Mouse (Mus musculus) G1E (cell line): ENCODE measurements around the gene Zkscan1. TPM values are rescaled to one million over a fixed set of nuclear protein-coding genes. Genes with fewer than 3 reads are reported as not detected.

Experiments
- ATAC-seq: 2 replicates; pipeline ENCODE4 v1.8.0; 2016; ENCODE audit warnings: mild to moderate bottlenecking; ENCODE audit not compliant: insufficient number of reproducible peaks, poor library complexity, low FRiP score, severe bottlenecking; ENCODE audit errors: extremely low read depth
- DNase-seq: peaks from one replicate; pipeline ENCODE4 v3.0.0; 2012; ENCODE audit warnings: low spot score
- H3K27me3 ChIP-seq: 2 replicates; pipeline ENCODE4 v1.6.1; 2012; ENCODE audit warnings: mild to moderate bottlenecking, low read length, inconsistent platforms; ENCODE audit not compliant: insufficient read depth
- H3K36me3 ChIP-seq: replicated peaks from 2 replicates; pipeline ENCODE3; 2012; ENCODE audit warnings: mild to moderate bottlenecking, inconsistent platforms
- H3K4me1 ChIP-seq: 2 replicates; pipeline ENCODE4 v1.6.1; 2012; ENCODE audit warnings: low read depth, low read length, inconsistent platforms, mixed read lengths; ENCODE audit not compliant: insufficient read depth
- H3K4me3 ChIP-seq: 2 replicates; pipeline ENCODE4 v1.5.1; 2012; ENCODE audit warnings: low read depth, mild to moderate bottlenecking, inconsistent platforms, low read length, moderate library complexity, mixed read lengths
- H3K9me3 ChIP-seq: replicated peaks from 2 replicates; pipeline ENCODE4 v1.6.1; 2012; ENCODE audit warnings: inconsistent platforms
- CTCF ChIP-seq: IDR thresholded peaks from 2 replicates; pipeline ENCODE4 v1.5.1; 2012; ENCODE audit warnings: low read depth, low read length, inconsistent platforms, mixed read lengths
- GATA1 ChIP-seq: IDR thresholded peaks from 2 replicates; pipeline ENCODE4 v1.6.1; 2012; ENCODE audit warnings: borderline replicate concordance, low read length, inconsistent platforms, mixed read lengths
- GATA2 ChIP-seq: IDR thresholded peaks from 2 replicates; pipeline ENCODE4 v1.6.1; 2012; ENCODE audit warnings: low read depth, low read length, inconsistent platforms, borderline replicate concordance
- POLR2AphosphoS5 ChIP-seq: IDR thresholded peaks from 2 replicates; pipeline ENCODE4 v1.6.1; 2012; ENCODE audit warnings: low read depth, low read length, inconsistent platforms; ENCODE audit not compliant: insufficient replicate concordance
- TAL1 ChIP-seq: conservative IDR thresholded peaks from 2 replicates; pipeline ENCODE4 v1.6.1; 2012; ENCODE audit warnings: low read depth, low read length, inconsistent platforms, mixed read lengths
- polyA plus RNA-seq: library from polyadenylated mRNA; stranded (reverse); fragments of >175 nt; gene quantifications from 2 replicates; pipeline ENCODE4 v1.2.3, GENCODE M21; 2012
- total RNA-seq, 2 experiments: library from RNA; stranded (forward) in 1 of 2; stranded (reverse) in 1 of 2; fragments of 200-1000 nt in 1 of 2; fragments of >200 nt in 1 of 2; fragmentation: Nextera tagmentation in 1 of 2; gene quantifications; 2 replicates each; pipeline ENCODE4 v1.2.3; 2014 to 2017

The Zkscan1 gene
- total and polyA plus RNA-seq, 3 experiments = 2.4 to 57.8 (median 26.7) TPM

DNA sequence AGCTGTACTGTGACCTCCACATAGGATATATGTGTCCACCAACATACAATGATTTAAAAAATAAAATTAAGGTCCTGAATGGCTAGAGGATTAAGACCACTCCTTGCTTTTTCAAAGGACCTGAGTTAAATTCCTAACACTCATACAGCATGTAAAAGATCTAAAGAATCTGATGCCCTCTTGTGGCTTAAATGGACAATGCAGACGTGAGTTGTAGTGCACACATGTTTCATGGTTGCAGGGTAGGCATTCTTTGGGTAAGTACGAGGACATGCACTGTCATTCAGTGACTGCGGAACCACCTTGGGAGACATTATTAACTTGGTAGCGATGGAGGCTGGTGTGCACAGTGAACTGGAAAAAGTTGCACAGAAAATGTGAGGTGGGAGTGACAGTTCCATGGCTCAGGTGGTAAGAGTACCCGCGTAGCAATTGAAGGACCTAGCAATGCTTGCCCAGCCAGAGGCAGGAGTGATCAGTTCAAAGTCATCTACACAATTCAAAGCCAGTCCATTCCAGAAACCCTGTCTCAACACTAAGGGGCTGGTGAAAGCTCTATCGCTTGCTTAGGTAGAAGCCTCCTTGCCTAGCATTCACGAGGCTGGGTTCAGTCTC, 53.2 kb downstream of the Zkscan1 start:
- no peaks in the 10 kb centered on the region for H3K9me3 ChIP-seq
- DNase-seq = no peak

DNA sequence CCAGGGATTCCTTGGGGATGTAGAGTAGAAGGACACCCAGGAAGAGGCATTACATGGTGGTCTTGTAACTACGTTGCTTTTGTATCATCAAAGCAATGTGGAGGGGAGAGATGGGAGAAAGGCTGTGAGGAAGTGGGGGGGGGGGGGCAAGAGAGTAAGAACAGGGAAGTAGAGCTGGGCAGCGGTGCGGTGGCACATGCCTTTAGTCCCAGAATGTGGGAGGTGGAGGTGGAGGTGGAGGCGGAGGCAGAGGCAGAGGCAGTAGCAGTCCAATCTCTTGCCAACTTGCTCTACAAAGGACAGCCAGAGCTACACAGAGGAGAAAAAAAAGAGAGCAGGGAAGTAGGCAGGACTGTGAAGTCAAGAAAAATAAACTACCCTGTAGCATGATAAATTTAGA, 53.7 kb downstream of the Zkscan1 start:
- Histone ChIP-seq H3K9me3 (0 out of 2 replicates have a peak, but pooled peaks cover 3% of the 10 kb centered on the region), H3K27me3 (no peaks in the 10 kb centered on the region), H3K36me3 (peaks cover 22% of the 10 kb centered on the region), H3K4me3 (no peak overlapping the region), H3K4me1 (peaks cover 10% of the 10 kb centered on the region; the same call in 1 of the 2 replicates)
- no peak for ATAC-seq
- TF ChIP-seq TAL1 = no peak
- TF ChIP-seq POLR2AphosphoS5 = no peak
- TF ChIP-seq GATA1 = no peak
- no peak for TF ChIP-seq CTCF
- TF ChIP-seq GATA2 = no peak
- no peak for DNase-seq

More for the DNA sequence above, 53.2 kb downstream of the Zkscan1 start:
- H3K4me3 ChIP-seq = no peak overlapping the region
- TF ChIP-seq POLR2AphosphoS5 = no peak
- TF ChIP-seq CTCF = peak; percentile 40; the same call in 1 of the 2 replicates
- ATAC-seq = no peak; the same call in 1 of the 2 replicates
- peaks cover 25% of the 10 kb centered on the region for H3K36me3 ChIP-seq
- H3K27me3 ChIP-seq = no peaks in the 10 kb centered on the region
- H3K4me1 ChIP-seq = peaks cover 10% of the 10 kb centered on the region; the same call in 1 of the 2 replicates

DNA sequence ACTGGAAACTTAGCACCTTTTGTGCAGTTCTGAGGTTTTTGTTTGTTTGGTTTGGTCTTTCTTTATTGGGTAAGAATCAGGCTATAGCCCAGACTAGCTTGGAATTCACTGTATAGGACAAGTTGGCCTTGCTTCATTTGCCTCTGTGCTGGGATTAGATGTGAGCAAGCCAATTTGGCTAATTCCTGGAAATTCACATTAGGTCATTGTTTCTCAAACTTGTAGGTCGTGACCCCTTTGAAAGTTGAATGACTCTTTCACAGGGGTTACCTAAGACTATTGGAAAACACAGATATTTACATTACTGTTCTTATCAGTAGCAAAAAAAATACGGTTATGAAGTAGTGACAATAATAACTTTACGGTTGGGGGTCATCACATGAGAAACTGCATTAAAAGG, 69.5 kb downstream of the Zkscan1 start:
- H3K27me3 ChIP-seq = no peaks in the 10 kb centered on the region
- ATAC-seq = no peak
- TF ChIP-seq CTCF = no peak
- no peak for TF ChIP-seq POLR2AphosphoS5
- no peak for TF ChIP-seq GATA2
- TF ChIP-seq GATA1 = no peak
- TF ChIP-seq TAL1 = no peak
- no peak for DNase-seq
- H3K4me1 ChIP-seq = peaks cover 17% of the 10 kb centered on the region
- H3K4me3 ChIP-seq = peak overlapping the region; percentile 84; the same call in 1 of the 2 replicates
- H3K36me3 ChIP-seq = peaks cover 38% of the 10 kb centered on the region
- no peaks in the 10 kb centered on the region for H3K9me3 ChIP-seq

DNA sequence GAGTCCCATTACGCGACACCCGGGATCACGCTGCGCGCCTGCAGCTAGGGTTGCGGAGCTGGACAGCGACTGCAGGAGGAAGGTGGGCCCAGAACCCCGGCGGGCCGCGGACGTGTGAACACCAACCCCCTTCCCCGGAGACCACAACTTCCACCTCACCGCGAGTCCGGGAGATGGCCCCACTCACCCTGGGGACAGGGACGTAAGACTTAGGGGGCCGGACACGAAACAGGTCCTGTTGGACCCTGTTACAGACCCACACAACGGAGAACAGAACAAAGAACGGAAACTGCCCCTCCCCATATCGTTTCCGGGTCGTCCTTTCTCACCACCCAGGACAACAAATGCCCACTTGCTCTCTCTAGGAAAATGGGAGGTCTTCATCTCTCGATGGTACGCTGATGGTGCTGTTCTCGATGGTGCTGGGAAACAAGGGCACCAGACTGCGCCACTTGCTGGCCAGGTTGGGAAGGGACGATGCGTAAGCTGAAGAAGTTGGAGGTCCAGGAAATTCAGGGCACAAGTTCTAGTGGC, 70.6 kb downstream of the Zkscan1 start, which contains the start of gene Zfp113:
Zfp113 (minus strand) TSS at position 302 of the 534 bp plus-strand sequence.
- TF ChIP-seq GATA1 (no peak), TAL1 (no peak), GATA2 (no peak), POLR2AphosphoS5 (no peak), CTCF (peak; percentile 67)
- Histone ChIP-seq H3K4me1 (peaks cover 22% of the 10 kb centered on the region), H3K9me3 (no peaks in the 10 kb centered on the region), H3K27me3 (no peaks in the 10 kb centered on the region), H3K4me3 (peak within 1 kb of the TSS; percentile 84), H3K36me3 (peaks cover 33% of the 10 kb centered on the region)
- DNase-seq (peak; percentile 89), ATAC-seq (peak; percentile 95)

Other genes starting within 250 kb of the Zkscan1 start
Only the 20 nearest of the 24 such genes appear.
- not detected in 2 replicates for gene Cyp3a13, start 163.5 kb upstream of the Zkscan1 start, total RNA-seq (2014; fragmentation: Nextera tagmentation)
- gene Cyp3a13, start 163.5 kb upstream of the Zkscan1 start, total RNA-seq (2017) = 0.16 TPM in 1 of 2 replicates, not detected in the other
- not detected in 2 replicates for gene Cyp3a13, start 163.5 kb upstream of the Zkscan1 start, polyA plus RNA-seq
- not detected in 2 replicates for gene Gjc3, start 122.0 kb upstream of the Zkscan1 start, total RNA-seq (2014; fragmentation: Nextera tagmentation)
- under 0.01 and 0.11 TPM in 2 replicates for gene Gjc3, start 122.0 kb upstream of the Zkscan1 start, total RNA-seq (2017)
- gene Gjc3, start 122.0 kb upstream of the Zkscan1 start, polyA plus RNA-seq = not detected in 2 replicates
- gene Azgp1, start 103.6 kb upstream of the Zkscan1 start, total RNA-seq (2014; fragmentation: Nextera tagmentation) = not detected in 2 replicates
- not detected in 2 replicates for gene Azgp1, start 103.6 kb upstream of the Zkscan1 start, total RNA-seq (2017)
- gene Azgp1, start 103.6 kb upstream of the Zkscan1 start, polyA plus RNA-seq = not detected in 2 replicates
- not detected in 2 replicates for gene Smok3a, start 63.8 kb upstream of the Zkscan1 start, total RNA-seq (2014; fragmentation: Nextera tagmentation)
- 0.22 TPM in 1 of 2 replicates, not detected in the other for gene Smok3a, start 63.8 kb upstream of the Zkscan1 start, total RNA-seq (2017)
- not detected in 2 replicates for gene Smok3a, start 63.8 kb upstream of the Zkscan1 start, polyA plus RNA-seq
- gene Smok3b, start 63.7 kb upstream of the Zkscan1 start, total RNA-seq (2014; fragmentation: Nextera tagmentation) = not detected in 2 replicates
- not detected in 2 replicates for gene Smok3b, start 63.7 kb upstream of the Zkscan1 start, total RNA-seq (2017)
- not detected in 2 replicates for gene Smok3b, start 63.7 kb upstream of the Zkscan1 start, polyA plus RNA-seq
- gene Smok3c, start 31.9 kb upstream of the Zkscan1 start, total RNA-seq (2014; fragmentation: Nextera tagmentation) = not detected in 2 replicates
- gene Smok3c, start 31.9 kb upstream of the Zkscan1 start, total RNA-seq (2017) = 0.11 TPM in 1 of 2 replicates, not detected in the other
- not detected in 2 replicates for gene Smok3c, start 31.9 kb upstream of the Zkscan1 start, polyA plus RNA-seq
- gene Zscan21, start 31.8 kb downstream of the Zkscan1 start, total RNA-seq (2014; fragmentation: Nextera tagmentation) = 24.5 and 33.7 TPM in 2 replicates
- 14.1 and 15.6 TPM in 2 replicates for gene Zscan21, start 31.8 kb downstream of the Zkscan1 start, total RNA-seq (2017)
- 1.2 and 2.8 TPM in 2 replicates for gene Zscan21, start 31.8 kb downstream of the Zkscan1 start, polyA plus RNA-seq
- 22.2 and 23.7 TPM in 2 replicates for gene Zfp113, start 70.7 kb downstream of the Zkscan1 start, total RNA-seq (2014; fragmentation: Nextera tagmentation)
- 8.0 and 8.5 TPM in 2 replicates for gene Zfp113, start 70.7 kb downstream of the Zkscan1 start, total RNA-seq (2017)
- 0.36 and 0.66 TPM in 2 replicates for gene Zfp113, start 70.7 kb downstream of the Zkscan1 start, polyA plus RNA-seq
- 148 and 206 TPM in 2 replicates for gene Cops6, start 76.0 kb downstream of the Zkscan1 start, total RNA-seq (2014; fragmentation: Nextera tagmentation)
- gene Cops6, start 76.0 kb downstream of the Zkscan1 start, total RNA-seq (2017) = 45.0 and 48.7 TPM in 2 replicates
- gene Cops6, start 76.0 kb downstream of the Zkscan1 start, polyA plus RNA-seq = 104 and 107 TPM in 2 replicates
- 20.4 and 21.1 TPM in 2 replicates for gene Ap4m1, start 86.9 kb downstream of the Zkscan1 start, total RNA-seq (2014; fragmentation: Nextera tagmentation)
- gene Ap4m1, start 86.9 kb downstream of the Zkscan1 start, total RNA-seq (2017) = 26.7 and 29.2 TPM in 2 replicates
- gene Ap4m1, start 86.9 kb downstream of the Zkscan1 start, polyA plus RNA-seq = 12.7 and 22.6 TPM in 2 replicates
- gene Mcm7, start 87.3 kb downstream of the Zkscan1 start, total RNA-seq (2014; fragmentation: Nextera tagmentation) = 187 and 233 TPM in 2 replicates
- gene Mcm7, start 87.3 kb downstream of the Zkscan1 start, total RNA-seq (2017) = 347 and 390 TPM in 2 replicates
- 36.3 and 104 TPM in 2 replicates for gene Mcm7, start 87.3 kb downstream of the Zkscan1 start, polyA plus RNA-seq
- 69.4 and 73.0 TPM in 2 replicates for gene Taf6, start 102.4 kb downstream of the Zkscan1 start, total RNA-seq (2014; fragmentation: Nextera tagmentation)
- 45.7 and 48.8 TPM in 2 replicates for gene Taf6, start 102.4 kb downstream of the Zkscan1 start, total RNA-seq (2017)
- 33.2 and 34.8 TPM in 2 replicates for gene Taf6, start 102.4 kb downstream of the Zkscan1 start, polyA plus RNA-seq
- gene Cnpy4, start 102.4 kb downstream of the Zkscan1 start, total RNA-seq (2014; fragmentation: Nextera tagmentation) = 10.7 and 20.2 TPM in 2 replicates
- gene Cnpy4, start 102.4 kb downstream of the Zkscan1 start, total RNA-seq (2017) = 31.1 and 31.5 TPM in 2 replicates
- 1.0 and 1.3 TPM in 2 replicates for gene Cnpy4, start 102.4 kb downstream of the Zkscan1 start, polyA plus RNA-seq
- gene Mblac1, start 109.2 kb downstream of the Zkscan1 start, total RNA-seq (2014; fragmentation: Nextera tagmentation) = 1.7 and 2.1 TPM in 2 replicates
- gene Mblac1, start 109.2 kb downstream of the Zkscan1 start, total RNA-seq (2017) = 3.8 and 4.2 TPM in 2 replicates
- 2.5 TPM in 2 replicates for gene Mblac1, start 109.2 kb downstream of the Zkscan1 start, polyA plus RNA-seq
- gene Nxpe5, start 140.8 kb downstream of the Zkscan1 start, total RNA-seq (2014; fragmentation: Nextera tagmentation) = not detected in 2 replicates
- 0.12 and 0.38 TPM in 2 replicates for gene Nxpe5, start 140.8 kb downstream of the Zkscan1 start, total RNA-seq (2017)
- not detected in 2 replicates for gene Nxpe5, start 140.8 kb downstream of the Zkscan1 start, polyA plus RNA-seq
- 13.3 and 14.5 TPM in 2 replicates for gene Lamtor4, start 170.4 kb downstream of the Zkscan1 start, total RNA-seq (2014; fragmentation: Nextera tagmentation)
- gene Lamtor4, start 170.4 kb downstream of the Zkscan1 start, total RNA-seq (2017) = 22.9 and 33.1 TPM in 2 replicates
- gene Lamtor4, start 170.4 kb downstream of the Zkscan1 start, polyA plus RNA-seq = 51.8 and 51.9 TPM in 2 replicates
- 35.6 and 41.8 TPM in 2 replicates for gene BC037034, start 178.9 kb downstream of the Zkscan1 start, total RNA-seq (2014; fragmentation: Nextera tagmentation)
- gene BC037034, start 178.9 kb downstream of the Zkscan1 start, total RNA-seq (2017) = 24.6 and 33.0 TPM in 2 replicates
- gene BC037034, start 178.9 kb downstream of the Zkscan1 start, polyA plus RNA-seq = 139 and 151 TPM in 2 replicates
- not detected in 2 replicates for gene Gal3st4, start 187.8 kb downstream of the Zkscan1 start, total RNA-seq (2014; fragmentation: Nextera tagmentation)
- 0.06 and 0.27 TPM in 2 replicates for gene Gal3st4, start 187.8 kb downstream of the Zkscan1 start, total RNA-seq (2017)
- not detected in 2 replicates for gene Gal3st4, start 187.8 kb downstream of the Zkscan1 start, polyA plus RNA-seq
- not detected in 2 replicates for gene Gm43720, start 194.9 kb downstream of the Zkscan1 start, total RNA-seq (2014; fragmentation: Nextera tagmentation)
- 0.05 and 0.06 TPM in 2 replicates for gene Gm43720, start 194.9 kb downstream of the Zkscan1 start, total RNA-seq (2017)
- gene Gm43720, start 194.9 kb downstream of the Zkscan1 start, polyA plus RNA-seq = not detected in 2 replicates
- gene Gpc2, start 194.9 kb downstream of the Zkscan1 start, total RNA-seq (2014; fragmentation: Nextera tagmentation) = not detected in 2 replicates
- gene Gpc2, start 194.9 kb downstream of the Zkscan1 start, total RNA-seq (2017) = 0.06 TPM in 1 of 2 replicates, not detected in the other
- gene Gpc2, start 194.9 kb downstream of the Zkscan1 start, polyA plus RNA-seq = not detected in 2 replicates